Mouse (Mus musculus): Measurements from ENCODE around the gene Clec18a.
"Not testable (repeated sequence)": the region's sequence is repeated elsewhere in the genome, so short reads cannot be mapped to it uniquely, and the experiment has no call there.

DNA sequence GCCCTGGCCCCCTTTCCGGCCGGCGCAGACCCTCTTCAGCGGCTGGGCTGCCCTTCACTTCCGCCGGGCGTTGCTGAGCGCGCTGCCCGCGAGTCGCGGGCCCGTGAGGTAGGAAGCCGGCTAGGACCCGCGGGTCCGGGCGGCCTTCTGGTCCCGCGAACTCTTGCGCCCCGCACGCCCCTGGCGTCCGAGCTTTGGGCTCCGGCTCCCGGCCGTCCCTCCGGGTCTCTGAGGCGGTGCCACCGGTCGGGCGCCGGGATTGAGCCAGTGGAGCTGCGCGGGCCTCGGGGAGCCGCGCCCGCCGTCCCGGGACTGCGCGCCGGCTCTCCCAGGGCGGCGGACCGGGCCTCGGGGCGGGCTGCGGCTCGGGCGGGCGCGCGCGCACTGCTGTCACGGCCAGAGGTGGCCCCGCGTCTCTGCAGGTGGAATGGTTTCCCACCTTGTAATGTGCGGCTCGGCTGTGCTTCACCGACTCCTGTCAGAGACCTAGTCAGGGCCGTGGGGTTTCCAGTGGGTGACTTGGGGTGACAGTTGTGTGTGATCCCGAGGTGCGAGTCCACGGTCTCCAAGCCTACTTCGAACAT lies 2.6 kb upstream of the Clec18a start:
- not testable (repeated sequence) for TF ChIP-seq BHLHE40 (IDR thresholded peaks at IDR 0.05; ENCODE audit: borderline replicate concordance, low read depth, low read length); TCF12 (IDR thresholded peaks at IDR 0.05; ENCODE audit: low read depth, low read length); CTCF (IDR thresholded peaks at IDR 0.05 in 2 of 3, conservative IDR thresholded peaks at IDR 0.05 in 1 of 3; ENCODE audit: control insufficient read depth in 1 of 3, insufficient read depth in 1 of 3, low read depth in 2 of 3, low read length in 3 of 3, poor library complexity in 1 of 3, severe bottlenecking in 1 of 3); SMC3 (IDR thresholded peaks at IDR 0.05; ENCODE audit: low read depth, low read length); MYC (IDR thresholded peaks at IDR 0.05; ENCODE audit: low read depth, low read length); USF1 (IDR thresholded peaks at IDR 0.05; ENCODE audit: low read depth, low read length); EP300 (IDR thresholded peaks at IDR 0.05; ENCODE audit: low read depth in 1 of 2, low read length in 2 of 2); KAT2A (conservative IDR thresholded peaks at IDR 0.05; ENCODE audit: low read depth, low read length); MEF2A (IDR thresholded peaks at IDR 0.05; ENCODE audit: extremely low read depth, insufficient replicate concordance, low read depth, low read length, poor library complexity, severe bottlenecking); ETS1 (IDR thresholded peaks at IDR 0.05; ENCODE audit: low read depth, low read length); NRF1 (IDR thresholded peaks at IDR 0.05; ENCODE audit: insufficient read depth, low read depth, low read length, poor library complexity, severe bottlenecking); ZKSCAN1 (IDR thresholded peaks at IDR 0.05; ENCODE audit: low read depth, low read length); ZMIZ1 (IDR thresholded peaks at IDR 0.05; ENCODE audit: low read depth, low read length)

Data from MEL (cell line).